Mouse (Mus musculus) megakaryocyte, embryonic 14.5 days (primary cell): ENCODE results near the gene Lfng. TPM values are rescaled to one million over a fixed set of nuclear protein-coding genes. Genes with fewer than 3 reads are reported as not detected.
A peak's percentile ranks its signal among the peaks of the same experiment; 100 is the strongest.

Experiments used
- H3K27me3 ChIP-seq: replicated peaks from 2 replicates; pipeline ENCODE3; 2012; ENCODE audit warnings: inconsistent platforms
- H3K36me3 ChIP-seq: replicated peaks from 2 replicates; pipeline ENCODE3; 2012; ENCODE audit warnings: low read length, inconsistent platforms, mixed read lengths
- H3K4me1 ChIP-seq: 2 replicates; pipeline ENCODE4 v1.6.1; 2012; ENCODE audit warnings: inconsistent platforms
- H3K4me3 ChIP-seq: replicated peaks from 2 replicates; pipeline ENCODE3; 2012; ENCODE audit warnings: moderate library complexity, mild to moderate bottlenecking, inconsistent platforms
- H3K9me3 ChIP-seq: 2 replicates; pipeline ENCODE4 v1.6.1; 2012; ENCODE audit warnings: inconsistent platforms
- FLI1 ChIP-seq: IDR thresholded peaks from 2 replicates; pipeline ENCODE4 v1.6.1; 2012; ENCODE audit warnings: low read length, inconsistent platforms, mixed read lengths
- GATA1 ChIP-seq: IDR thresholded peaks from 3 replicates; pipeline ENCODE4 v1.6.1; 2012; ENCODE audit warnings: mixed read lengths, low read length, inconsistent platforms, borderline replicate concordance
- polyA plus RNA-seq: library from polyadenylated mRNA; stranded (reverse); fragments of >175 nt; gene quantifications from 2 replicates; pipeline ENCODE4 v1.2.3, GENCODE M21; 2012; ENCODE audit warnings: low replicate concordance; ENCODE audit not compliant: insufficient read depth

The Lfng gene
- polyA plus RNA-seq, 1 experiment = 31.9 TPM

GRCm38 (mm10) chr5:140614837-140615236, 7.7 kb downstream of the Lfng start:
- Histone ChIP-seq H3K4me1 (peaks cover 80% of the 10 kb centered on the region), H3K27me3 (peaks cover 3% of the 10 kb centered on the region), H3K9me3 (no peaks in the 10 kb centered on the region), H3K4me3 (no peak overlapping the region), H3K36me3 (peaks cover 61% of the 10 kb centered on the region)
- TF ChIP-seq FLI1 (no peak), GATA1 (no peak)

GRCm38 (mm10) chr5:140615321-140616109, 8.4 kb downstream of the Lfng start:
- peaks cover under 1% of the 10 kb centered on the region for H3K27me3 ChIP-seq
- no peak overlapping the region for H3K4me3 ChIP-seq
- no peaks in the 10 kb centered on the region for H3K9me3 ChIP-seq
- peaks cover 61% of the 10 kb centered on the region for H3K36me3 ChIP-seq
- no peak for TF ChIP-seq FLI1
- TF ChIP-seq GATA1 = no peak
- peaks cover 80% of the 10 kb centered on the region for H3K4me1 ChIP-seq

- peaks cover 78% of the 10 kb centered on the region for H3K4me1 ChIP-seq
Measured at GRCm38 (mm10) chr5:140616110-140616503, 9.0 kb downstream of the Lfng start.

GRCm38 (mm10) chr5:140616691-140617090, 9.6 kb downstream of the Lfng start:
- TF ChIP-seq FLI1 (no peak), GATA1 (no peak)
- H3K4me3 ChIP-seq = peak overlapping the region; percentile 57
- H3K36me3 ChIP-seq = peaks cover 60% of the 10 kb centered on the region
- H3K27me3 ChIP-seq = no peaks in the 10 kb centered on the region
- peaks cover 78% of the 10 kb centered on the region for H3K4me1 ChIP-seq
- no peaks in the 10 kb centered on the region for H3K9me3 ChIP-seq

More at GRCm38 (mm10) chr5:140616110-140616503, 9.0 kb downstream of the Lfng start:
- Histone ChIP-seq H3K36me3 (peaks cover 60% of the 10 kb centered on the region), H3K27me3 (no peaks in the 10 kb centered on the region), H3K9me3 (no peaks in the 10 kb centered on the region), H3K4me3 (peak overlapping the region; percentile 51)
- TF ChIP-seq FLI1 = no peak
- no peak for TF ChIP-seq GATA1

GRCm38 (mm10) chr5:140617714-140618113, 10.6 kb downstream of the Lfng start:
- Histone ChIP-seq H3K9me3 (no peaks in the 10 kb centered on the region), H3K36me3 (peaks cover 60% of the 10 kb centered on the region), H3K27me3 (no peaks in the 10 kb centered on the region), H3K4me1 (peaks cover 83% of the 10 kb centered on the region), H3K4me3 (peak overlapping the region; percentile 62)
- TF ChIP-seq FLI1 (no peak), GATA1 (no peak)

- H3K36me3 ChIP-seq = peaks cover 60% of the 10 kb centered on the region
- no peak for TF ChIP-seq FLI1
- no peak for TF ChIP-seq GATA1
Measured at GRCm38 (mm10) chr5:140619151-140619771, 12.1 kb downstream of the Lfng start.

GRCm38 (mm10) chr5:140619895-140620736, 13.0 kb downstream of the Lfng start:
- TF ChIP-seq GATA1 = no peak
- no peak for TF ChIP-seq FLI1
- Histone ChIP-seq H3K9me3 (no peaks in the 10 kb centered on the region), H3K4me3 (no peak overlapping the region), H3K4me1 (peaks cover 95% of the 10 kb centered on the region), H3K36me3 (peaks cover 62% of the 10 kb centered on the region), H3K27me3 (no peaks in the 10 kb centered on the region)

More at GRCm38 (mm10) chr5:140619151-140619771, 12.1 kb downstream of the Lfng start:
- no peaks in the 10 kb centered on the region for H3K9me3 ChIP-seq
- no peak overlapping the region for H3K4me3 ChIP-seq
- no peaks in the 10 kb centered on the region for H3K27me3 ChIP-seq
- H3K4me1 ChIP-seq = peaks cover 94% of the 10 kb centered on the region

GRCm38 (mm10) chr5:140621092-140621491, 14.0 kb downstream of the Lfng start:
- Histone ChIP-seq H3K4me3 (no peak overlapping the region), H3K4me1 (peaks cover 97% of the 10 kb centered on the region), H3K36me3 (peaks cover 66% of the 10 kb centered on the region), H3K27me3 (no peaks in the 10 kb centered on the region), H3K9me3 (no peaks in the 10 kb centered on the region)
- TF ChIP-seq FLI1 (no peak), GATA1 (no peak)

GRCm38 (mm10) chr5:140621517-140621916, 14.4 kb downstream of the Lfng start:
- TF ChIP-seq GATA1 = no peak
- TF ChIP-seq FLI1 = no peak
- Histone ChIP-seq H3K27me3 (no peaks in the 10 kb centered on the region), H3K4me3 (no peak overlapping the region), H3K36me3 (peaks cover 66% of the 10 kb centered on the region), H3K4me1 (peaks cover 97% of the 10 kb centered on the region), H3K9me3 (no peaks in the 10 kb centered on the region)
